Mouse (Mus musculus): ENCODE data around the gene Cetn2. TPM values are rescaled to one million over a fixed set of nuclear protein-coding genes. Genes with fewer than 3 reads are reported as not detected.

Cetn2 gene
- polyA plus RNA-seq, 1 experiment = 35.8 TPM

- no peak overlapping the region for H3K27ac ChIP-seq (ENCODE audit: insufficient read depth, low read length)
- no peaks in the 10 kb centered on the region for H3K27me3 ChIP-seq (ENCODE audit: control insufficient read depth, insufficient read depth, low read length)
- TF ChIP-seq CTCF (IDR thresholded peaks at IDR 0.05; ENCODE audit: borderline replicate concordance, insufficient read depth, low read depth, low read length) (no peak), POLR2A (IDR thresholded peaks at IDR 0.05; ENCODE audit: borderline replicate concordance, insufficient read depth, low read length) (no peak)
- 71% methylated on average over 1 of the region's 1 CpGs for WGBS
- H3K4me1 ChIP-seq (ENCODE audit: control insufficient read depth, insufficient read depth, low read length) = no peaks in the 10 kb centered on the region
- DNase-seq = no peak
- no peak overlapping the region for H3K4me3 ChIP-seq (replicated peaks; ENCODE audit: insufficient read depth, low read depth, low read length)
Measured at GRCm38 (mm10) chrX:72911611-72912010, 6.6 kb downstream of the Cetn2 start.

DNA sequence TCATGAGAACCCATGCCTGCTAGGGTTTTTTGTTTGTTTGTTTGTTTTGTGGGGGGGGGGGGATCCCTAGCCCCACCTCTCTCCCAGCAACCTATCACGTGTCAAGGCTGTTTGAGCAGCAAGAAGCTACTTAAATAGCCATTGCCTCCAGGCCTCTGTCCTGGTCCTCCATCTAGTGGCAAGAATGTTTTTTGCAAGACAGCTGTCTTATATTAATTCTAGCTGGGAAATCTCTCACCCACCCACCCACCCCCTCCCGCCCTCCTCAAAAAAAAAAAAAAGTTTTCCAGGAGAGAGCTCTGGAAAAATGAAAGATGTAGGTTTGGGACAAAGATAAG lies 9.8 kb downstream of the Cetn2 start:
- Histone ChIP-seq H3K27me3 (ENCODE audit: control insufficient read depth, insufficient read depth, low read length) (no peaks in the 10 kb centered on the region), H3K27ac (ENCODE audit: insufficient read depth, low read length) (no peak overlapping the region), H3K4me3 (replicated peaks; ENCODE audit: insufficient read depth, low read depth, low read length) (no peak overlapping the region), H3K4me1 (ENCODE audit: control insufficient read depth, insufficient read depth, low read length) (no peaks in the 10 kb centered on the region)
- WGBS = 14% methylated on average over 2 of the region's 2 CpGs
- DNase-seq = peak in 1 of 2 experiments; percentile 3
- TF ChIP-seq POLR2A (IDR thresholded peaks at IDR 0.05; ENCODE audit: borderline replicate concordance, insufficient read depth, low read length) = no peak
- TF ChIP-seq CTCF (IDR thresholded peaks at IDR 0.05; ENCODE audit: borderline replicate concordance, insufficient read depth, low read depth, low read length) = peak; percentile 3; the same call in 1 of the 2 replicates

- WGBS = 72% methylated on average over 6 of the region's 6 CpGs
- Histone ChIP-seq H3K4me3 (replicated peaks; ENCODE audit: insufficient read depth, low read depth, low read length) (no peak overlapping the region), H3K27me3 (ENCODE audit: control insufficient read depth, insufficient read depth, low read length) (no peaks in the 10 kb centered on the region), H3K27ac (ENCODE audit: insufficient read depth, low read length) (no peak overlapping the region), H3K4me1 (ENCODE audit: control insufficient read depth, insufficient read depth, low read length) (no peaks in the 10 kb centered on the region)
- no peak for TF ChIP-seq POLR2A (IDR thresholded peaks at IDR 0.05; ENCODE audit: borderline replicate concordance, insufficient read depth, low read length)
- TF ChIP-seq CTCF (IDR thresholded peaks at IDR 0.05; ENCODE audit: borderline replicate concordance, insufficient read depth, low read depth, low read length) = no peak
- no peak for DNase-seq
Measured at GRCm38 (mm10) chrX:72907619-72908403, 10.4 kb downstream of the Cetn2 start.

- 41% methylated on average over 1 of the region's 1 CpGs for WGBS
- H3K27ac ChIP-seq (ENCODE audit: insufficient read depth, low read length) = no peak overlapping the region
- DNase-seq = no peak
- no peaks in the 10 kb centered on the region for H3K4me1 ChIP-seq (ENCODE audit: control insufficient read depth, insufficient read depth, low read length)
- no peak overlapping the region for H3K4me3 ChIP-seq (replicated peaks; ENCODE audit: insufficient read depth, low read depth, low read length)
- TF ChIP-seq POLR2A (IDR thresholded peaks at IDR 0.05; ENCODE audit: borderline replicate concordance, insufficient read depth, low read length) (no peak), CTCF (IDR thresholded peaks at IDR 0.05; ENCODE audit: borderline replicate concordance, insufficient read depth, low read depth, low read length) (no peak)
- H3K27me3 ChIP-seq (ENCODE audit: control insufficient read depth, insufficient read depth, low read length) = no peaks in the 10 kb centered on the region
Measured at GRCm38 (mm10) chrX:72902530-72902929, 15.7 kb downstream of the Cetn2 start.

GRCm38 (mm10) chrX:72896055-72896437 lies 22.2 kb downstream of the Cetn2 start:
- no peak for TF ChIP-seq CTCF (IDR thresholded peaks at IDR 0.05; ENCODE audit: borderline replicate concordance, insufficient read depth, low read depth, low read length)
- no peak for TF ChIP-seq POLR2A (IDR thresholded peaks at IDR 0.05; ENCODE audit: borderline replicate concordance, insufficient read depth, low read length)
- 52% methylated on average over 1 of the region's 1 CpGs for WGBS
- Histone ChIP-seq H3K4me1 (ENCODE audit: control insufficient read depth, insufficient read depth, low read length) (no peaks in the 10 kb centered on the region), H3K4me3 (replicated peaks; ENCODE audit: insufficient read depth, low read depth, low read length) (no peak overlapping the region), H3K27ac (ENCODE audit: insufficient read depth, low read length) (no peak overlapping the region), H3K27me3 (ENCODE audit: control insufficient read depth, insufficient read depth, low read length) (no peaks in the 10 kb centered on the region)
- DNase-seq = no peak

- H3K27me3 ChIP-seq (ENCODE audit: control insufficient read depth, insufficient read depth, low read length) = no peaks in the 10 kb centered on the region
- no peaks in the 10 kb centered on the region for H3K4me1 ChIP-seq (ENCODE audit: control insufficient read depth, insufficient read depth, low read length)
- H3K4me3 ChIP-seq (replicated peaks; ENCODE audit: insufficient read depth, low read depth, low read length) = no peak overlapping the region
- no peak overlapping the region for H3K27ac ChIP-seq (ENCODE audit: insufficient read depth, low read length)
- DNase-seq = no peak
- 23% methylated on average over 5 of the region's 5 CpGs for WGBS
- TF ChIP-seq CTCF (IDR thresholded peaks at IDR 0.05; ENCODE audit: borderline replicate concordance, insufficient read depth, low read depth, low read length) = no peak
- no peak for TF ChIP-seq POLR2A (IDR thresholded peaks at IDR 0.05; ENCODE audit: borderline replicate concordance, insufficient read depth, low read length)
Measured at GRCm38 (mm10) chrX:72895388-72896054, 22.7 kb downstream of the Cetn2 start.

Other genes starting within 250 kb of the Cetn2 start
- 2.7 and 3.1 TPM in 2 replicates for gene Gabrq, start 93.2 kb downstream of the Cetn2 start, polyA plus RNA-seq (2012; rRNA removed)
- gene Nsdhl, start 146 bp upstream of the Cetn2 start, polyA plus RNA-seq (2012; rRNA removed) = 30.7 and 32.6 TPM in 2 replicates
- gene Zfp185, start 68.9 kb upstream of the Cetn2 start, polyA plus RNA-seq (2012; rRNA removed) = 0.41 and 0.95 TPM in 2 replicates
- gene Pnma5, start 118.7 kb upstream of the Cetn2 start, polyA plus RNA-seq (2012; rRNA removed) = 0.13 TPM in 2 replicates
- gene Pnma3, start 146.4 kb upstream of the Cetn2 start, polyA plus RNA-seq (2012; rRNA removed) = 17.3 and 19.4 TPM in 2 replicates
- gene Xlr4a, start 164.1 kb upstream of the Cetn2 start, polyA plus RNA-seq (2012; rRNA removed) = 0.21 and 0.54 TPM in 2 replicates
- gene Xlr3a, start 178.7 kb upstream of the Cetn2 start, polyA plus RNA-seq (2012; rRNA removed) = 2.3 and 3.3 TPM in 2 replicates
- 0.16 TPM in 1 of 2 replicates, not detected in the other for gene Gm14685, start 198.6 kb upstream of the Cetn2 start, polyA plus RNA-seq (2012; rRNA removed)
- gene Xlr5b, start 230.4 kb upstream of the Cetn2 start, polyA plus RNA-seq (2012; rRNA removed) = 0.07 TPM in 1 of 2 replicates, not detected in the other
- gene DXBay18, start 231.0 kb upstream of the Cetn2 start, polyA plus RNA-seq (2012; rRNA removed) = 0.13 and 0.32 TPM in 2 replicates